ENCODE assay signal across 8 mouse cellular contexts in genomic region chr14:45602002-45602401, GRCm38 (mm10). TPM values are rescaled to one million over a fixed set of nuclear protein-coding genes. Genes with fewer than 3 reads are reported as not detected.
DNase-seq lines count a peak whose midpoint lies in the region; ATAC-seq lines count a peak whose summit lies in the region.

No protein-coding gene starts in this region.

- H3K4me1 ChIP-seq in heart, embryonic 12.5 days (replicated peaks), result peaks cover 18% of the 10 kb centered on the region

- no peaks in the 10 kb centered on the region for H3K9me3 ChIP-seq in heart, embryonic 12.5 days (replicated peaks)

- H3K9ac ChIP-seq in heart, embryonic 12.5 days, result no peak overlapping the region

- no peak overlapping the region for H3K4me3 ChIP-seq in heart, embryonic 12.5 days

- DNase-seq in heart, adult 8-10 months (ENCODE audit: low spot score), result peak; percentile 6
- DNase-seq in 3T3-L1 (ENCODE audit: low read depth, low spot score), result peak; percentile 64
- DNase-seq in R1 (ENCODE audit: low read depth, low spot score), result peak; percentile 47
- DNase-seq in hindlimb bud, embryonic 11.5 days (ENCODE audit: extremely low spot score, low read depth, low spot score), result peak; percentile 30
- no peak for DNase-seq in right cerebral cortex, adult 18-20 months
- no peak for DNase-seq in adrenal gland, postnatal 10 days
- DNase-seq in cerebellum, adult 11-12 months, result no peak

- no peak for ATAC-seq in heart, embryonic 12.5 days (ENCODE audit: insufficient number of reproducible peaks, low FRiP score)

- H3K27ac ChIP-seq in heart, embryonic 12.5 days (ENCODE audit: poor library complexity, severe bottlenecking), result no peak overlapping the region

- 55% methylated on average over 3 of the region's 3 CpGs for WGBS in heart, embryonic 12.5 days

- H3K36me3 ChIP-seq in heart, embryonic 12.5 days, result peaks cover 39% of the 10 kb centered on the region

- no peak overlapping the region for H3K4me2 ChIP-seq in heart, embryonic 12.5 days

- H3K27me3 ChIP-seq in heart, embryonic 12.5 days (replicated peaks), result no peaks in the 10 kb centered on the region

RNA-seq across cellular contexts. Expression of gene Ddhd1, which starts 55.9 kb away (rescaled TPM):
- total RNA-seq in heart, adult 8-10 months (2022), result 10 to 100 TPM in 3 of 4 experiments, 1 to 10 TPM in 1; 8.9 to 10.8 (median 10.3) TPM
- 12.6 and 16.3 TPM in 2 replicates for polyA plus RNA-seq in heart, embryonic 12.5 days (2016; fragmentation: Nextera tagmentation; extraction: Ambion mirVana)
- total RNA-seq in adrenal gland, postnatal 10 days (2021), result 10 to 100 TPM; 19.3 to 32.5 TPM

Comparison
In these comparisons a context has a peak if more than half of its experiments do, and no peak if none do; other contexts are left out.
1. DNase-seq: peak in heart, adult 8-10 months (single experiment), 3T3-L1 (single experiment), R1 (single experiment) and hindlimb bud, embryonic 11.5 days (single experiment); none in right cerebral cortex, adult 18-20 months (single experiment), adrenal gland, postnatal 10 days (single experiment) and cerebellum, adult 11-12 months (single experiment).